Mouse (Mus musculus) neural tube, embryonic 14.5 days (tissue): ENCODE measurements around the gene Hnrnpd. TPM values are rescaled to one million over a fixed set of nuclear protein-coding genes. Genes with fewer than 3 reads are reported as not detected.

ENCODE experiments used
- ATAC-seq: fragments of 200-750 bp; cut with Nextera tagmentation; 2 replicates; pipeline ENCODE4 v1.8.0; 2017; ENCODE audit warnings: low read depth, mild to moderate bottlenecking, moderate TSS enrichment, moderate library complexity
- H3K27ac ChIP-seq: fragments of 300-500 bp; sonication (generic); 2 replicates; pipeline ENCODE4 v1.5.1; 2014; ENCODE audit warnings: low read depth, mild to moderate bottlenecking, control low read depth, low read length, moderate library complexity, mixed read lengths
- H3K27me3 ChIP-seq: fragments of 300-500 bp; sonication (generic); 2 replicates; pipeline ENCODE4 v1.6.1; 2014; ENCODE audit warnings: low read length; ENCODE audit not compliant: control insufficient read depth, insufficient read depth
- H3K36me3 ChIP-seq: fragments of 300-500 bp; sonication (generic); 2 replicates; pipeline ENCODE4 v1.6.1; 2014; ENCODE audit warnings: low read length, mixed read lengths; ENCODE audit not compliant: control insufficient read depth, insufficient read depth
- H3K4me1 ChIP-seq: fragments of 300-500 bp; sonication (generic); 2 replicates; pipeline ENCODE4 v1.6.1; 2014; ENCODE audit warnings: low read length; ENCODE audit not compliant: control insufficient read depth, insufficient read depth
- H3K4me2 ChIP-seq: fragments of 300-500 bp; sonication (generic); 2 replicates; pipeline ENCODE4 v1.6.1; 2014; ENCODE audit warnings: mild to moderate bottlenecking, low read depth, low read length, control low read depth
- H3K4me3 ChIP-seq: fragments of 300-500 bp; sonication (generic); 2 replicates; pipeline ENCODE4 v1.5.1; 2014; ENCODE audit warnings: low read depth, low read length, control low read depth, mixed read lengths
- H3K9ac ChIP-seq: fragments of 300-500 bp; sonication (generic); replicated peaks from 2 replicates; pipeline ENCODE4 v1.6.1; 2014; ENCODE audit warnings: low read depth, mild to moderate bottlenecking, control low read depth, low read length, mixed read lengths
- H3K9me3 ChIP-seq: fragments of 300-500 bp; sonication (generic); 2 replicates; pipeline ENCODE4 v1.6.1; 2016; ENCODE audit warnings: low read length; ENCODE audit not compliant: control insufficient read depth
- WGBS: fragments of 180-500 bp; shearing (Covaris S2); extraction: QIAGEN DNeasy Blood & Tissue Kit; methylation state at CpG from one replicate; pipeline ENCODE4 v1.1.7; 2014; 5-methylcytosine and 5-hydroxymethylcytosine counted together
- polyA plus RNA-seq: library from polyadenylated mRNA; unstranded; fragments of >200 nt; fragmentation: Nextera tagmentation; extraction: Ambion mirVana; gene quantifications from 2 replicates; pipeline ENCODE4 v1.2.1, GENCODE M21; 2014

The Hnrnpd gene
- polyA plus RNA-seq, 1 experiment from 2014 or later = 96.8 TPM

- ATAC-seq = no peak
- Histone ChIP-seq H3K4me3 (no peak overlapping the region; the same call in 1 of the 2 replicates), H3K27ac (no peak overlapping the region), H3K36me3 (0 out of 2 replicates have a peak, but pooled peaks cover 2% of the 10 kb centered on the region), H3K9me3 (no peaks in the 10 kb centered on the region), H3K27me3 (no peaks in the 10 kb centered on the region), H3K4me1 (peaks cover 27% of the 10 kb centered on the region), H3K9ac (no peak overlapping the region), H3K4me2 (peak overlapping the region; percentile 47)
- 78% methylated on average over 1 of the region's 1 CpGs for WGBS
Observed at GRCm38 (mm10) chr5:99975776-99976175, 3.0 kb downstream of the Hnrnpd start.

- H3K27ac ChIP-seq = no peak overlapping the region
- H3K4me1 ChIP-seq = peaks cover 27% of the 10 kb centered on the region
- H3K27me3 ChIP-seq = no peaks in the 10 kb centered on the region
- H3K9me3 ChIP-seq = no peaks in the 10 kb centered on the region
- no peak overlapping the region for H3K9ac ChIP-seq
- no peak overlapping the region for H3K4me2 ChIP-seq
- no peak for ATAC-seq
- H3K4me3 ChIP-seq = no peak overlapping the region
- H3K36me3 ChIP-seq = 0 out of 2 replicates have a peak, but pooled peaks cover 5% of the 10 kb centered on the region
- 73% methylated on average over 4 of the region's 4 CpGs for WGBS
Observed at GRCm38 (mm10) chr5:99975061-99975460, 3.7 kb downstream of the Hnrnpd start.

- H3K9ac ChIP-seq = no peak overlapping the region
- H3K36me3 ChIP-seq = peaks cover 12% of the 10 kb centered on the region; the same call in 1 of the 2 replicates
- H3K27me3 ChIP-seq = no peaks in the 10 kb centered on the region
- H3K9me3 ChIP-seq = no peaks in the 10 kb centered on the region
- no peak overlapping the region for H3K27ac ChIP-seq
- no peak for ATAC-seq
- no peak overlapping the region for H3K4me2 ChIP-seq
- H3K4me1 ChIP-seq = peaks cover 27% of the 10 kb centered on the region
- WGBS = 26% methylated on average over 2 of the region's 2 CpGs
- H3K4me3 ChIP-seq = no peak overlapping the region
Observed at GRCm38 (mm10) chr5:99973941-99974340, 4.8 kb downstream of the Hnrnpd start.

GRCm38 (mm10) chr5:99959960-99960359 is 18.8 kb downstream of the Hnrnpd start:
- peaks cover 34% of the 10 kb centered on the region for H3K36me3 ChIP-seq
- 81% methylated on average over 2 of the region's 2 CpGs for WGBS
- no peak for ATAC-seq
- no peak overlapping the region for H3K4me3 ChIP-seq
- H3K27ac ChIP-seq = no peak overlapping the region
- no peaks in the 10 kb centered on the region for H3K4me1 ChIP-seq
- H3K27me3 ChIP-seq = no peaks in the 10 kb centered on the region
- H3K4me2 ChIP-seq = no peak overlapping the region
- no peaks in the 10 kb centered on the region for H3K9me3 ChIP-seq
- no peak overlapping the region for H3K9ac ChIP-seq

GRCm38 (mm10) chr5:99959236-99959936 is 19.4 kb downstream of the Hnrnpd start:
- WGBS = 74% methylated on average over 2 of the region's 2 CpGs
- Histone ChIP-seq H3K9ac (no peak overlapping the region), H3K9me3 (no peaks in the 10 kb centered on the region), H3K4me3 (no peak overlapping the region), H3K27me3 (no peaks in the 10 kb centered on the region), H3K36me3 (peaks cover 31% of the 10 kb centered on the region), H3K4me1 (no peaks in the 10 kb centered on the region), H3K27ac (no peak overlapping the region), H3K4me2 (no peak overlapping the region)
- no peak for ATAC-seq

- Histone ChIP-seq H3K27me3 (no peaks in the 10 kb centered on the region), H3K27ac (no peak overlapping the region), H3K9ac (no peak overlapping the region), H3K4me2 (no peak overlapping the region), H3K4me1 (no peaks in the 10 kb centered on the region), H3K4me3 (no peak overlapping the region), H3K9me3 (no peaks in the 10 kb centered on the region), H3K36me3 (peaks cover 25% of the 10 kb centered on the region)
- 97% methylated on average over 1 of the region's 1 CpGs for WGBS
- no peak for ATAC-seq
Observed at GRCm38 (mm10) chr5:99958666-99959065, 20.1 kb downstream of the Hnrnpd start.

- ATAC-seq = peak; percentile 10; the same call in 1 of the 2 replicates
- WGBS = 10% methylated on average over 1 of the region's 1 CpGs
- Histone ChIP-seq H3K4me1 (no peaks in the 10 kb centered on the region), H3K27me3 (no peaks in the 10 kb centered on the region), H3K9ac (no peak overlapping the region), H3K36me3 (peaks cover 3% of the 10 kb centered on the region; the same call in 1 of the 2 replicates), H3K4me3 (no peak overlapping the region), H3K9me3 (no peaks in the 10 kb centered on the region), H3K27ac (no peak overlapping the region), H3K4me2 (no peak overlapping the region)
Observed at GRCm38 (mm10) chr5:99953883-99954282, 24.9 kb downstream of the Hnrnpd start.

- WGBS = 85% methylated on average over 5 of the region's 5 CpGs
- Histone ChIP-seq H3K36me3 (0 out of 2 replicates have a peak, but pooled peaks cover under 1% of the 10 kb centered on the region), H3K27me3 (no peaks in the 10 kb centered on the region), H3K4me2 (no peak overlapping the region), H3K27ac (no peak overlapping the region), H3K4me3 (no peak overlapping the region), H3K9ac (no peak overlapping the region), H3K4me1 (no peaks in the 10 kb centered on the region), H3K9me3 (no peaks in the 10 kb centered on the region)
- ATAC-seq = 0 out of 2 replicates have a peak, but pooled peaks have one; percentile 12
Observed at GRCm38 (mm10) chr5:99952513-99952912, 26.2 kb downstream of the Hnrnpd start.

GRCm38 (mm10) chr5:99941776-99942502 is 36.8 kb downstream of the Hnrnpd start:
- no peaks in the 10 kb centered on the region for H3K36me3 ChIP-seq
- no peaks in the 10 kb centered on the region; the same call in 1 of the 2 replicates for H3K9me3 ChIP-seq
- no peaks in the 10 kb centered on the region for H3K27me3 ChIP-seq
- H3K9ac ChIP-seq = no peak overlapping the region
- H3K4me2 ChIP-seq = no peak overlapping the region
- no peak overlapping the region for H3K4me3 ChIP-seq
- no peaks in the 10 kb centered on the region for H3K4me1 ChIP-seq
- WGBS = 51% methylated on average over 10 of the region's 10 CpGs
- no peak for ATAC-seq
- no peak overlapping the region for H3K27ac ChIP-seq
